Mouse (Mus musculus) brain, embryonic 18.5 days (tissue): ENCODE data around the gene Cpa2.

Experiments used
- DNase-seq: peaks from one replicate; pipeline ENCODE4 v3.0.0-alpha.2; 2012; ENCODE audit warnings: low read depth, low spot score

Gene Cpa2

GRCm38 (mm10) chr6:30576477-30577203, 35.3 kb downstream of the Cpa2 start:
- no peak for DNase-seq

GRCm38 (mm10) chr6:30579961-30580840, 38.8 kb downstream of the Cpa2 start:
- DNase-seq: no peak

- DNase-seq: no peak
Measured at GRCm38 (mm10) chr6:30580841-30581176, 39.4 kb downstream of the Cpa2 start.

DNA sequence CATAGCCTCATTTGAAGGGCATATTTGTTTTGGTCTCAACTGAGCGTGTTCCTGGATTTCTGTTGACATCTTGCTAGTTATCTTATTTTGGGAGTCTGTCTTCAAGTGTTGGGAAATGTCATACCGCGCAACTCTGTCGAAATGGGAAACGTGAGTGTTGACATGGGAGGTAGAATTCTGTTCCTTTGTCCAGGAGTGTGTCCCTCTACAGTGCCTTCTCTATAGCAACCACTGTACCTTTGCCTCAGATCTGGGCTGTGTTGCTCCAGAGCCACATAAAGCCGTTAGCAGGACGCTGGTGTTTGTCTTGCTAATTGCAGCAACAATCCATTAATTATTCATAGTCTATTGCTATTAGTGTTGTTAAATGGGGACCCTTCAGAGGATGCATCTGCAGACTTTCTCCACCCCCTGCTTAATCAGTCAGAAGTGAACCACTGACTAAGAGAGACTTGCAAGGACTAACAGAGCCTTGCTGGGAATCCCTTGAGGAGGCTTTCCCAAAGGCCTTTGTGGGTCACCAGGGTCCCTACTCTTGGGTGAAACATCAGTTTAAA, 45.6 kb downstream of the Cpa2 start:
- no peak for DNase-seq

- no peak for DNase-seq
Measured at GRCm38 (mm10) chr6:30589819-30590218, 48.4 kb downstream of the Cpa2 start.

- DNase-seq: no peak
Measured at GRCm38 (mm10) chr6:30591851-30592404, 50.5 kb downstream of the Cpa2 start.

- DNase-seq: no peak
Measured at GRCm38 (mm10) chr6:30592417-30592974, 51.1 kb downstream of the Cpa2 start.

DNA sequence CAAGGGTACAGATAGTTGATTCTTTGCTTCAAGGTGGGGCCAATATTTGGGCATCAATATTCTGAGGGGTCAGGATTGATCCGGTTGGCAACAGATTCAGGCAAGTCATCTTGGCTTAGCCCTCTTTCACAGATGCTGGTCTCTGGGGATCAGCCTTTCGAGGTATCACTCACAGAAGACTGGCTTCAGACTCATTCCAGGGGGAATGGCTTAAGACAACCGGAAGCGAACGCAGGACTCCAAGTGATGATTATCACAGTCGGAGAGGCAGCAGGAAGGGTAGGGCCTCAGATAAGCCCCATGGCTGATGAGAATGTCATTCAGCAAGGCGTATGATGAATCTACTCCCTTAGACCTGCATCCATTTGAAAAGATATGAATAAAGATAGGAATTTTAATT, 53.0 kb downstream of the Cpa2 start:
- no peak for DNase-seq

DNA sequence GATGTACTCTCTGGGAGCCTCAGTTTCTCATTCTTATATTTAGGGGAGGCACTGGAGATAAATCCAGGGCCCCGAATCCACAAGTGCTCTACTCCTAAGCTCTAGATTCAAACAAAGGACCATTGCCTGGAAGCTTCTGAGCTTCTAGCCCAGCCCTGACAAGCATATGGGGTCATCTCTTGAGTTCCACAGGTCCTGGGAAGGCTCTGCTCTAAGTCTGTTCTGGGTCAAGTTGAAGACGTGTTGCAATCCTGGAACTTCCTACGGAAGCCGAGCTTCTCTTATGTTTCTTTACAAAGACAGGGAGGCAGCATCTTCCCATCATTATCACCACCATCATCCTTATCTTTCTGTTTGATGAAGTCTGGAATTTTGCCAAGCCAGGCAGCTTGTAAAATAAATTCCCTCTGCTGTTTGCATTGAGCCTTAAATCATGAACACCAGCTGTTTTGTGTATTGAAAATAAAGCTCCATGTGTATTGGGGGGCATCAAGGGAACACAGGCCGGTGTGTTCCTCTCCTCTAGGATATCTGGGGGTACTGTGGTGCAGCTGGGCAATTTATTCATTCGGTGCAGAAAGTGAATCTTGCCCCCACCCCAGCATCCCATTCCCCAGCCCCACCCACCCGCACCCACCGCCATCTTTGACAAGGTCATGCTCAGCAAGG, 55.0 kb downstream of the Cpa2 start:
- no peak for DNase-seq

DNA sequence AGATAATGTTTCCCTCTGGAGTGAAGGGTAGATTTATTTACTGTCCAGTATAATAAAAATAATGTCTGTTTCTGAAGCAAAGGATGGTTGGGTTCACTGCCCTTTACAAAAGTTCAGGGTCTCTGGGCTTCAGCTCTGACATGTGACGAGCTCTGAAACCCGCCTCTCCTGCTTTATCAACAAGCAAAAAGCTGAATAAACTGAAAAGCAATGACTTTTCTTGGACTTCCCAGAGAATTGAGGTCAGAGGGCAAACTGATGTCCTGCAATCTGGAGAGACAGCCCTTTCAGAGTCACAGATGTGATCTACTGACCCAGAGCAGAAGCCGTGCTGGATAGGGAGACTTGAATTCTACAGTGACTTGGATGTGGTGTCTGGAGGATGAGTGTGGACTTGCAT, 58.7 kb downstream of the Cpa2 start:
- no peak for DNase-seq

GRCm38 (mm10) chr6:30600995-30601394, 59.6 kb downstream of the Cpa2 start:
- no peak for DNase-seq

DNA sequence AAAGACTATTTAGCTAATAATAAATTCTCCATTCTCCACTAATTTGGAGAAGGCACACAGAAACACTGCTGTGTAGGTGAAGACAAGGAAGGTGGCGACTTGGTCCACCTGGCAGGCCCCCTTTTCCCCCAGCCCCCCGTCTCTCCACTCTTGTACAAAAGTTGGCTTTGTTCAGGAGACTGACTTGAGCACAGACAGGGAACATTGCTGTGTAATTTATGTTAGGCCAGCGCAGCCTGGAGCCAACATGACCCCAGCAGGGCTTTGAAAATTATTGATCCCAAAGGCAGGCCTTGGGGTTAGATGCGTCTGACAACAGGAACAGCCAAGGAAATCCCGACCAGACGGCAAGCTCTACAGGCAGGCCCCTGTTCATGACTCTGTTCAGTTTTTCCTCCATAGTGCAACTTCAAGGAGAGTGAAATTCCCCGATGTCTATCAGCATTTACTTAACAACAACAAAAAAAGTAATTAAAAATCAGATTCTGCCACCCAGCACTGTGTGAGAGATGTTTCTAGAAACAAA, 63.0 kb downstream of the Cpa2 start:
- no peak for DNase-seq

DNA sequence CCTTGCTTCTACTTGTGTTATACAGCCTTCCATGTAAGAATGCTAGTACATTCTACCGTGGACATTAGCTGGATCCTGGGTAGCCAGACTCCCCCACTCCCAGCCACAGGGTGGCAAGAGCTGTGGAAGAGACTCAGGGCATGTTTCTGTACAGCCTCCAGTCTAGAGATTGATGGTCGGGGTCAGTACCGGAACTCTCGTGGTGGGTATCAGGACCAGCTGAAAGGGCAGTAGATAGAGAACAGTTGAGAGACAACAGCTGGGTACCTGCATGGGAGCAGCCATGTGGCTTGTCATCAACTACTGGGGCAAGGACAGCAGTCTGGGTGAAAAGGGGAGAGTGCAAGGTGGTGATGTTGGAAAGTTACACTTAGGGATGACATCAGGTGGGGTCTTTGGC, 63.7 kb downstream of the Cpa2 start:
- DNase-seq: no peak

DNA sequence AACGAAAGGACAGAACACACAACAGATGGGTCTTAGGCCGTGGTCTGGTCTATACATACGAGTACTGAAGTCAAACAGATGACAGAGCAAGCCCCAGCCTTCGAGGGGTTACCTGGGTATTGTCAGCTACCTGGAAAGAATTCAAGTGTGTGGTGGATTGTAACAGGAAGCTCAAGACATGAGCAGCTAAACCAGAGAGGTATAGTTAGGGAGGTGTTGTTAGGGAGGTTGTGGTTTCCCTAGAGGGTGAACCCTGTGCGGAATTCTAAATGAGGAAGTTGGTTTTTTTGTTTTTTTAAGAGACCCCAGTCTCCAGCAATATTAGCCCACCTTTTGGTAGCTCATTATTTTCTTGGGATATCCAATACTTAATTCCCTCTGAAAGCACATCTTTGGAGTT, 64.3 kb downstream of the Cpa2 start:
- no peak for DNase-seq

DNA sequence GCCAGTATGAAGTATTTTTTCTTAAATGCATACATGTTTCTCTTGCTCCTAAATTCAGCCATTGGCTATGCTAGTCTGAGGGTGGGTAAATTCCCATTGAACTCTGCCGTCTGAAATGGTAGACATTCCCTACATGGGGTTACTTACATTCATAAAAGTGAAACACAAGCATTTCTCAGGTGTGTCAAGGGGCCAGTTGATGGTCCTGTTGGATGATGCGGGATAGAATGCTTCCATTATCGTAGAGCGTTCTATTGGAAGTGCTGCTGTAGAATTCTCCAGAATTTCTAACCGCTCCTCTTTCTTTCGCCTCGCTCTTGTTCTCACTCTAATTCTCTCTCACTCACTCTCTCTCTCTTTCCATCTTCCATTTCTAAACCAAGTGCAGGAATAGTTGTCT, 69.3 kb downstream of the Cpa2 start, which contains the start of gene Cpa5:
Gene Cpa5, plus strand, starts transcription at position 301 of the 400 bp plus-strand sequence.
- DNase-seq: no peak

- DNase-seq: no peak
Measured at GRCm38 (mm10) chr6:30611212-30611611, 69.8 kb downstream of the Cpa2 start.
